Mouse (Mus musculus): ENCODE results near the gene P2rx6.
"Not testable (repeated sequence)": the region's sequence is repeated elsewhere in the genome, so short reads cannot be mapped to it uniquely, and the experiment has no call there.

P2rx6 gene

DNA sequence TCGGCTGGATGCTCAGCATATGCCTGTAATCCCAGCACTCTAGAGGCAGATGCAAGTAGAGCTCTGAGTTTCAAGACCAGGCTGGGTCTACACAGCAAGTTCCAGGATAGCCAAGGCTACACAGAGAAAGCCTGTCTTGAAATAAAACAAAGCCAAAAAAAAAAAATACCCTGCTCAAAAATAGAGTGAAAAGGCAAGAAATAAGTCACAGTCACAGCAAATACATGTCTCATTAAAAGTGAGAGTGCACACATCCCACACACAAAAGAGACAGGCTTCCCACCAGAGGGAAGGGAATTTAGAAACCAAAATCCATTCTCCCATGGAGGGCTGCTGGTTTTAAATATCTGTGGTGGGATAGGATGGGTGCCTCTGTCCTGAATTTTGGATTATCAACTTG lies 1.9 kb downstream of the P2rx6 start:
- no peak for DNase-seq

DNA sequence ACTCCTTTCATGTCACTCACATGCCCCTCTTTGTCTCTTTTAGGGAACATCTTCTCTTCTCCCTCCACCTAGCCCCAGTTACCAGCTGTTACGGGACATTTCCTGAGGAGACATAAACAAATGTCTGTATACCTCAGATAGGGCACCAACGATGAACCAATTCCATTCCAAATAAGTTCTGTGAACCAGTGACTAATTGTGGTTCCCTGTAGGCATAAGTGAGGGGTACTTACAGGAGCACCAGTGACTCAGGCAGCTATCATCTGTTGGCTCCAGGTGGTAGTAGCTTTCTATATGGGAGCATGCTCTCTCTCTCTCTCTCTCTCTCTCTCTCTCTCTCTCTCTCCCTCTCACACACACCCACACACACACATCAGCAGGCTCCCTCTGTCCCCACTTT lies 2.5 kb downstream of the P2rx6 start:
- DNase-seq = no peak

DNA sequence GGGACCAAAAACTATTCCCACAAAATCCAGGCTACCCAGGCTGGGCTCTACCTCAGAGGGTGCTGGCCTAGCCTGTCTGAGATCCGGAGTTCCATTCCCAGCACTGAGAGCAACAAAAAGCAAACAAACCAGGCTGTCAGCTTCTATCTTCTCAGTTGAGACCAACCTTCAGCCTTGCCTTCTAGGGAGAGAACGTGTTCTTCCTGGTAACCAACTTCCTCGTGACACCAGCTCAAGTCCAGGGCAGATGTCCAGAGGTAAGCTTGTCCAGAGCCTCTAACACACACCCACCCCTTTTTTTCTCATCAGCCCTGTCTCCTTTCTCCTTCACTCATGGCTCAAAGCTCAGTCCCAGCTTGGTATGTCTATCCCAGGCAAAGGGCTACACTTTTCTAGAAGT lies 3.1 kb downstream of the P2rx6 start:
- peak; percentile 1 for DNase-seq

DNA sequence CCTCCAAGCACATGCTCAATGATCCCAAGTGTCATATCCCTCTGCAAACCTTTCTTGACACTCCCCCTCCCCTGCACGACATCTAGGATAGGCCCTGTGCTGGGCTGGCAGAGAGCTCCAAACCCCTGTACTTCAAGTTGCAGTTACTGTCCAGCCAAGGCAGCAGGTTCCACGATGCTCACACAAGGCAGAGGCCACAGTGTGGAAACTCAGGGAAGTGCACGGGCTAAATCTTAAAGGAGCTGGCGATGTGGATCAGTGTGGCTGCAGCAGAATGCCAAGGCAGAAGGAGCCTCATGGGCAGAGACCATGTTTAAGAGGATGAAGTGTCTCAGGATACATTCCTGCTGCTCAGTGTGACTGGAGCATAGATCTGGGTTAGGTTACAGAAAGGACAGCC lies 4.5 kb downstream of the P2rx6 start:
- DNase-seq = no peak

DNA sequence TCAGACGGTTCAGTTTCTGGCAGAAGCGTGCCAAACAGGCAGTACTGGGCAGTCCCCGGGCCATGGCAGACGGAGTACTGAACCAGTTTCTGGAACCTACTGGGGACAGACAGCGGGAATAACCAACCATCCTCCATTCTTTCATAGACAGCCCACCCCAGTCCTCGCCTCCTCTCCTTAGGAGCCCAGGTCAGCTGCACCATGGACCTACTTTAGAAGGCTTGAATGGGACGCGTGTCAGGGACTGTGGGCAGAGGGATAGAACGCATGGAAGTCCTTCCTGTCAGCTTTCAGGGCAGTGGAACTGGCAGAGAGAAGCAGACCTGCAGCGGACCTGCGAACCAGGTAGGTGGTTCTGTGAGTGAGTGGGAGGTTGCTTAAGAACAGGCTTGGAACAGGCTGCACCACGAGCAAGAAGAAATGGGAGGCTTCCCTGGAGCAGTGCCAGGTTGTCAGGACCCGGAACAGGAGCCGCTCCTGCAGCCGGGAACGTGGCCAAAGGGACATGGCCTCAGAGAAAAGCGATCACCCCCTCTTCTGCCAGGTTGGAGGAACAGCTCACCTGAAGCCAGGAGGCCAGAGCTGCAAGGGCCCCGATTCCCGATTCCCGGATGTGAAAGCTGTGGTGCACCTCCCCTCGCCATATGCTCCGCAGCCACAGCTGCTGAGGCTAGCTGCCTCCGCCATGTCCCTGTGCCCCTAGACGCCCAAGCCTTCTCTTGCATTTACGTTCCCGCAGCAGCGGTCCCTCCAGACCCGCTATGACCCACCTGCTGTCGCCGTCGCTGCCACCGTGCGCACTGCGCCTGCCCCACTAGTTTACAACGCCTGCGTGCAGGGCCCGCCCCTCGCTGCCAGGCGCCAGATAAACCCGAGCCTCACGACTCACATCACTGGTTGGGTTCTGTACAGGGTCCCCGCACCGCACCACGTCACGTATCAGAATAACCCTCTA lies 14.5 kb downstream of the P2rx6 start:
- DNase-seq = peak; percentile 86

DNA sequence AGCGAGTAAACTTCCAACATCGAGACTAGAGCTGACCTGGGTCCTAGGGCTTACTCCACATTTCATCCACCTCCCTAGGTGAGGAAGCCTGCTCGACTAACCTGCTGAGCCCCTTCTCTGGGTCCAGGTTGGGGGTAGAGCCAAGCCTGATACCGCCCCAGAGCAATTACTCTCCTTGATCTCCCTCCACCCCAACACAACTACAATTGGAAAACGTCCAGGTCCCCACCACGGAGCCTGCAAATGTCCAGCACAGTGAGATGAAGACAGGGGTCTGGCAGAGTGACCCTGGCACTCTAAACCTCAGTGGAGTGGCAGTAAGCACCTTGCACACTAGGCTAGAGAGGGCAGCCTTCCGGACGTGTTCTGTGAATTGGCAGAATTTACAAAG lies 15.1 kb downstream of the P2rx6 start:
- no peak for DNase-seq

DNA sequence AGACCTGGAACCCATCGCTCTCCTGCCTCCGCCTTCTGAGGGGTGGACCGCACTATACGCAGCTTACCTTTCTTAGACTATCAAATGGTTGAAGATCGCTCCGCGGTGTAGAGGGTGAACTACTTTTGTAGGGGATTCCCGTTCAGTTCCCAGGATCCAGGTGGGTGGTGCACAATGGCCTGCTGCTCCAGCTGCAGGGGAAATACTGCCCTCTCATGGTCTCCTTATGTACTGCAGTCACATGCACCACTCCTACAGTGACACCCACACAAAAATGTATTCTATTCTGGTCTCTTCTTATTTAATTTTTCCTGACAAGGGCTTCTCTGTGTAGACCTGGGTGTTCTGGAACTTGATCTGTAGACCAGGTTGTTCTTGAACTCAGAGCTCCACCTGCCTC lies 21.4 kb downstream of the P2rx6 start, which contains the start of gene Slc7a4:
Gene Slc7a4 (minus strand): TSS at position 151 of the 400 bp plus-strand sequence.
- peak; percentile 27 for DNase-seq

DNA sequence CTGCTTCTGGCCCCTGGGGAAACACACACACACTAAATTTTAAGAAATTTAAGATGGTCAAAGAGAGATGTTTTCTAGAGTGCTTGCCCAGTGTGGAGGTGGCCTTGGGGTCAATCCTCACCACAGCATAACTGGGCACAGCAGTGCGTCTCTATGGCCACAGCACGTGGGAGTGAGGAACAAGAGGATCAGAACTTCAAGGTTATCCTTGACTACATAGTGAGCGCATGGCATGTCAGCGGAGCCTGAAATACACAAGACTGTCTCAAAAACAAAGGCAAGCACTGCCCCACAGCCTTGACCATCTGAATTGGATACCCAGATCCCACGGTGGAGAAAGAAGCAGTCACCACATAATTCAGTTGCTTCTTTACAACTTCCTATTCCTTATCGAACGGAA lies 22.9 kb downstream of the P2rx6 start:
- no peak for DNase-seq

DNA sequence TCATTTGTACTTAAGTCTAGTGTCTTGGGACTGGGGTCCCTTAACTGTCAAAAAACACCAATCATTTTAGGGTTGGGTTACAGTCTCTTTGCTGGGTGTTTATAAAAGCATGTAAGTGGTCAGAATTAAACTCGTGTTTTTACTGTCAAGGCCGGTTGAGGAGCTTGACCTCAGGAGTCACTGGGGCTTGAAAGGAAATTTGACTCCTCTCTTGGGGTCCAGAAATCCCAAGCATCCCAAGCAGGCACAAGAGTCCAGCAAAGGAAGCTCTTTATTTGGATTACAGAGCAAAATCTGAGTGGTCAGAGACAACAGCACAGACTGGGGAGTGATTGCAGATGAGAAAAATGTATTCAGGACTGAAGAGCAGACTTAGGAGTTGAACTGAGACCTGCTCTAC lies 29.0 kb downstream of the P2rx6 start:
- DNase-seq = no peak

DNA sequence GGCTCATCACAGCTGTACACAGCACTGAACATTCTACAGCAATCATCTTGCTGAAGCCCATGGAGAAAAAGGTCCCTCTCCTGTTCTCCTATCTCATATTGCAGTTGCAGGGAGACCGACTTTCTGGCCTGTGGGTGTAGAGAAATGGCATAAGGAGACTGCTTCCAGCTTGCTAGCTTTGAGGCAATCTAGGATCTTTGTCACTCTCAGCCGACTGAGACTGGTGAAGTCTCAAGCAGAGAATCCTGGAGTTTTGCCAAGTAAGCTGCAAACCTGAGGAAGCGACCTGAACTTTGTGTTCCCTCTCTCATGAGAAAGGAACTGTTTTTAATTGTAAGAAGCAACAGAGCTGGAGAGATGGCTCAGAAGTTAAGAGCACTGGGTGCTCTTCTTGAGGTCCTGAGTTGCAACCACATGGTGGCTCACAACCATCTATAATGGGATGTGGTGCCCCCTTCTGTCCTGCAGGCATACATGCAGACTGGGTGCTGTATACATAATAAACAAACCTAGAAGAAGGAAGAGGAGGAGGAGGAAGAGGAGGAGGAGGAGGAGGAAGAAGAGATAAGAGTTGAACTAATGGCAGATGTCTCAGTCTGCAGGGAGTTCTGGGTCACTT lies 39.4 kb downstream of the P2rx6 start:
- DNase-seq = no peak

DNA sequence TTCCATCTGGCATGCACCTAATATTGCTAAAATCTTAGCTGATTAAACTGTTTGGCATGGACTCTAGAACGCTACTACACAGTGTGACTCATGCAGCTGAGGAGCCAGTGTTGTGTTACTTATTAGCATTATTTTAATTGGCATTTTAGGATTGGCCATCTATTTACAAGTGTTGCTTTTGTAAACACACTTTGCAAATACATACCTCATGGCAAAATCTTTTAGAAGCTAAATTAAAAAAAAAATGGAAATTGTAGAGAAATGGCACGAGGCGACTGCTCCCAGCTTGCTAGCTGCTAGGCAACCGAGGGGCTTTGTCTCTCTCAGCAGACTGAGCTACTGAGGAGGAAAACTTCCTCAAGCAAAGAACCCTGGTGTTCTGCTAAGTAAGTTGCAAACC lies 43.3 kb downstream of the P2rx6 start:
- DNase-seq = no peak

DNA sequence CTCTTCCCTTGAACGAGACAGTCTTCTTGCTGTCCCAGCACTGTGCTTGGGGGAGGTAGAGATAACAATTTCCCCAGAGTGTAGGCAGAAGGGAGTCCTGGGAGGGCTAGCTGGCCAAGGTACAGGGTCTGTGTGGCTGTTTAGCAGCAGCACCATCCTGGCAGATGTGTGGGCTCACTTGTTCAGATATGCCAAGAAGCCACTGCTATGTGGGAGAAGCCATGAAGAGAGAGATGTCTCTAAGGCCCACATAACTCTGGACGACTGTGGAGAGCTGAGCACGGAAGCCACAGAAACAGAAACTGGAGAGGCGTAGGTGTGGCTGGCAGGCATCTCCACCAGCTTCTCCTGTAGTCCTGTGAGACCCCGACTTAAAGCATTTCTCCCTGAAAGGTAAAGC lies 44.0 kb downstream of the P2rx6 start:
- no peak for DNase-seq

DNA sequence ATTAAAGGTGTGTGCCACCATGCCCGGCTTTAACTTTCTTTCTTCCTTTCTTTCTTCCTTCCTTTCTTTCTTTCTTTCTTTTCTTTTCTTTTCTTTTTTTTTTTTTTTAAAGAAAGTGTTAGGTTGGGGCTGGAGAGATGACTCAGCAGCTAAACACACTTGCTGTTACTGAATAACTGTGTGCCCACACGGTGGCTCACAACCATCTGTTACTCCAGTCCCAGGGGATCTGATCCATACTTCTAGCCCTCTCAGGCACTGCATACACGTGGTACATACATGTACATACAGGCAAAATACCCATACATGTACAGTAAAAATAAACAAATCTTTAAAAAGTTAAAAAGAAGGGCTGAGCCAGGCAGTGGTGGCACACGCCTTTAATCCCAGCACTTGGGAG lies 49.7 kb downstream of the P2rx6 start:
- DNase-seq = no peak

DNA sequence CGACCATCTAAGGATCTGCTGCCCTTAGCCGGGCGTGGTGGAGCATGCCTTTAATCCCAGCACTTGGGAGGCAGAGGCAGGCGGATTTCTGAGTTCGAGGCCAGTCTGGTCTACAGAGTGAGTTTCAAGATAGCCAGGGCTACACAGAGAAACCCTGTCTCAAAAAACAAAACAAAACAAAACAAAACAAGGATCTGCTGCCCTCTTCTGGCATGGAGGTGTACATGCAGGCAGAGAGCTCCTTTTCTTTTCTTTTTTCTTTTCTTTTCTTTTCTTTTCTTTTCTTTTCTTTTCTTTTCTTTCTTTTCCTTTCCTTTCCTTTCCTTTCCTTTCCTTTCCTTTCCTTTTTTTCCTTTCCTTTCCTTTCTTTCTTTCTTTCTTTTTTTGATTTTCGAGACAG lies 53.1 kb downstream of the P2rx6 start:
- not testable (repeated sequence) for DNase-seq

DNA sequence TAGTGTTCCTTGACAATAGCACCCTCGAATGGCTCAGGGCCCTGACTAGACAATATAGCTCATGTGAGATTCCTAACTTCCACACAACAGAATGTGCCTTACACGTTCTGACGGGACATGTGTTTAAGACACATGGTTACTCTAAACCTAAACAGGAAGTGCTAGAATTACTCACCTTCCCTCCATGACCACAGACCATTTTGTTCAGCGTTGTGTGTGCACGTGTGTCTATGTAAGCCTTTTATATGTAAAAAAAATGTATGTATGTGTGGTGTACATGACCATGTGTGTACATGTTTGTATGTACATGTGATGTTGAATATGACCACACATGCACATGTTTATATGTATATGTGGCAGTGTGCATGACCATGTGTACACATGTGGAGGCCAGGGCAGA lies 54.5 kb downstream of the P2rx6 start:
- no peak for DNase-seq

DNA sequence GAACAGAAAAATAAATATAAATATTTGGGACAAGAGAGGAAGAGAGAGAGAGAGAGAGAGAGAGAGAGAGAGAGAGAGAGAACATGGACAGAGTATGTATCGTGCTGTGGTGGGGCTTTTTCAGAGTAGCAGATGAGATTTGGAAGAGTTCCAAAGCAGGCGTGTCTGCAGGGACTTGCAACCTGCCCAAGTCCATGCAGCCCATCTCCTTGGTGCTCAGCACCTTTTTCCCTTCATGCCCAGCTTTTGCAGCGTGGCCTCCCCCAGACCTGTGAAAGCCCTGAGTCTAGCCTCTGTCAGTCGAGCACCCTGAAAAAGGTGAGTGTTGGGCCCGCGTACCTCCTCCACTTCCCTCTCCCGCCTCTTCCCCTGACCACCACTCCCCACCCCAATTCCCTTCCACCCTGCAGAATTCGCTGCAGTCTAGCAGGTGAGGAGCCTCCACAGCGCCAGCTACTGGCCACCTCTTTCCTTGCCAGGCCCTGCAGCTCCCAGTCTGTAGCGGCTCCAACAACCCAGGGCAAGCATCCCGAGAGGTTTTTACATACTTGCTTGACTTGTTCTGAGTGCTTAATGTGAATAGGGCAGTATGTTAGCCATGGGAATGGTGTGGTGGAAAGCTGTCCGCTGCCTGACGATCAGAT lies 56.4 kb downstream of the P2rx6 start:
- DNase-seq = peak; percentile 76

DNA sequence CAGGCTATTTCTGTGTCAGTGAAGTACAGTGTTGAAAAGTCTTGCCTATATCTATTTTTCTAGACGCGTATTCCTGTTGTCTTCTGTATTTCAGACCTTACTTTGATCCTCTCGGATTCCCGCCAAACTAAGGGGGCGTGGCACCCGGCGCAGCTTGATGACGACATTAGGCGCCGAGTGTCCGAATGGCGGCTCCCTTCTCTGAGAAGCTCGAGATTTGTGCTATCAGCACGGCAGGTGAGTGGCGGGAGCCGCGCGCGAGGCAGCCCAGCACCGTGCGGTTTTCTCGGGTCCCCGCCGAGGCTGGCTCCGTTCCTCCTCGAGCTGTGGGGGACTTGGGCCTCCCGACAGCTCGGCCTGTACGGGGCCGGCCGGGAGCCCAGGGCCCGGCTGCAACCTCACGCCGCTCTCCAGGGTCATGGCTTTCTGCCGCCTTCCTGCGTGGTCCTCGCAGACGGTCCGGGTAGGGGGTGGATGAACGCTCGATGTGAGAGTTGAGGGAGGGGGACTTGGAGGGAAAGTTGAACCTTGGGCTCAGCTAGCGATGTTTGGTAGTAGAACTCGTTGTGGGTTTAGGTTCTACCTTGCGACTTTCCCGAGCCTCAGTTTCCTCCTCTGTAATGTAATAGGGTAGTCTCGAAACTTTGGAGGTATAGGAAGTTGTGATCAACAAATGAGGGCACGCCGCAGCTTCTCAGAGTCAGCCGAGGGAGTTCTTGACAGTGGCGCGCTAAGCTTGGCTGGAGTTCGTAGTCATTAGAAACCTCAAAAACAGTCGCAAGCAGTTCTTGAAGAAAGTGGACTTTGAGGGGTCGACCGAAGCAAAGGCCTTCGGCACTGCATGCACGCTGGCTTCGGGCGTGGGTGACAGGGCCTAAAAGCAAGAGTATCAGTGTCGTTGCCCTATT lies 57.8 kb downstream of the P2rx6 start, which contains the start of gene Smpd4:
Gene Smpd4 (plus strand): TSS at position 157 of the 908 bp plus-strand sequence.
- DNase-seq = peak; percentile 96

DNA sequence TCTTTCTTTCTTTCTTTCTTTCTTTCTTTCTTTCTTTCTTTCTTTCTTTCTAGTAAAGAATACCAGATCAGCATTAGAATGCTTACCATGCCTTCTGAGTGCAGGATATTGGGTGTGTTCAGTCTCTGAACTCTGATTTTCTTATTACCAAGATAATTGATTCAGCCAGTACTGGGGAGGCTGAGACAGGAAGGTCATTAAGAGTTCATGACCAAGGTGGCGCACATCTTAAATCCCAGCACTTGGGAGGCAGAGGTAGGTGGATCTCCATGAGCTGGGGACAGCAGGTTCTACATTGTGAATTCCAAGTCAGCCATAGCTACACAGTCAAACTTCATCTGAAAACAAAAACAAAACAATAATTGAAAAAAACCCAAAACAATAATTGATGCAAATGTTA lies 60.3 kb downstream of the P2rx6 start:
- DNase-seq = no peak

DNA sequence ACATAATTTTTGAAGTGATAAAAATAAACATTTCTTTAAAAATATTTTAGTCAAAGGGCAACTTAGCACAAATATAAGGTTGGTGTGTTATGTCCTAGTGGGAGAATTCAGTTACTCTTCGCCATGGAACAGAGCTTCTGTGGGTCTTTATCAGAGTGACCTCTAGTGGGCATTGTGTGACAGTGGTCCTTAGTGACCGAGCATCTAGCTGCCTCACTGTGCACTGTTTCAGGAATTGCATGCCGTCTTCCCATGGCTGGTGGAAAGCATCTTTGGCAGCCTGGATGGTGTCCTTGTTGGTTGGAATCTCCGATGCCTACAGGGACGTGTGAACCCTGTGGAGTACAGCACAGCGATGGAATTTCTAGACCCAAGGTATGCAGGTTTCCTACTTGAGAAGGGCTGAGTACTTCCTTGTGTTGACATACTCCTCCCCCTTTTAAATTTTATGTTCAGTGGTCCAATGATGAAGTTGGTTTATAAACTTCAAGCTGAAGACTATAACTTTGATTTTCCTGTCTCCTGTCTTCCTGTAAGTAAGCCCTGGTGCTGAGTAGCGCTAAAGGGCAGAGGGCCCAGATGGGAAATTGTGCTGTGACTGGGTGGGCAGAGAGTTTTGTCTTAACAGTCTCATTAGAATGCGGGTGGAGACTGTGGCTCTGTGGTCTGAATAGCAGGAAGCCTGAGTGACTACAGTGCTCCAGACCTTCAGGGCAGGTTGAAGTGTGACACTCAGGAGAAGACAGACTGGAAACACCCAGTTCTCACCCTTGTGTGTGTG lies 64.0 kb downstream of the P2rx6 start:
- DNase-seq = no peak

DNA sequence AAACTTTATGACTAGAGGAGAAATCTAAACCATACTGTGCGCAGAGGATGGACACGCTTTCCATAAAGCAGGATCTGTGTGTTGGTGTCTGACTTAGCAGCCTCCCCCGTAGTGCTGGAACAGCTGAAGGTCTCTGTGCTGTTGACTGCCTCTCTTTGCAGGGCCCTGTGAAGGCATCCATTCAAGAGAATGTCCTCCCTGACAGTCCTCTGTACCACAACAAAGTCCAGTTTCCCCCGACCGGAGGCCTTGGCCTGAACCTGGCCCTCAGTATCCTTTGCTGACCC lies 64.5 kb downstream of the P2rx6 start:
- DNase-seq = no peak
